Mouse (Mus musculus): ENCODE results near the gene Zfp473. TPM values are rescaled to one million over a fixed set of nuclear protein-coding genes. Genes with fewer than 3 reads are reported as not detected.

Gene Zfp473
- polyA plus RNA-seq, 1 experiment from 2014 or later, result 0.94 TPM

- no peak overlapping the region for H3K4me2 ChIP-seq
- no peaks in the 10 kb centered on the region for H3K9me3 ChIP-seq (replicated peaks)
- H3K27me3 ChIP-seq, result peaks cover 8% of the 10 kb centered on the region; the same call in 1 of the 2 replicates
- no peak overlapping the region for H3K4me3 ChIP-seq (replicated peaks)
- 0 out of 2 replicates have a peak, but pooled peaks have one; percentile 37 for ATAC-seq (ENCODE audit: insufficient read depth)
- H3K36me3 ChIP-seq (replicated peaks), result no peaks in the 10 kb centered on the region
- H3K4me1 ChIP-seq (replicated peaks), result peaks cover 8% of the 10 kb centered on the region; the same call in 1 of the 2 replicates
- H3K9ac ChIP-seq, result no peak overlapping the region
- WGBS (ENCODE audit: insufficient replicate concordance), result 50% methylated on average over 4 of the region's 4 CpGs
- H3K27ac ChIP-seq (replicated peaks), result no peak overlapping the region
Observed at GRCm38 (mm10) chr7:44695223-44695622, 55.6 kb downstream of the Zfp473 start.

- Histone ChIP-seq H3K4me1 (replicated peaks) (peaks cover 8% of the 10 kb centered on the region; the same call in 1 of the 2 replicates), H3K27ac (replicated peaks) (no peak overlapping the region), H3K4me2 (no peak overlapping the region), H3K27me3 (peaks cover 8% of the 10 kb centered on the region; the same call in 1 of the 2 replicates), H3K9ac (no peak overlapping the region), H3K36me3 (replicated peaks) (no peaks in the 10 kb centered on the region), H3K4me3 (replicated peaks) (no peak overlapping the region), H3K9me3 (replicated peaks) (no peaks in the 10 kb centered on the region)
- 50% methylated on average over 10 of the region's 10 CpGs for WGBS (ENCODE audit: insufficient replicate concordance)
- ATAC-seq (ENCODE audit: insufficient read depth), result no peak
Observed at GRCm38 (mm10) chr7:44693427-44694175, 57.2 kb downstream of the Zfp473 start.

DNA sequence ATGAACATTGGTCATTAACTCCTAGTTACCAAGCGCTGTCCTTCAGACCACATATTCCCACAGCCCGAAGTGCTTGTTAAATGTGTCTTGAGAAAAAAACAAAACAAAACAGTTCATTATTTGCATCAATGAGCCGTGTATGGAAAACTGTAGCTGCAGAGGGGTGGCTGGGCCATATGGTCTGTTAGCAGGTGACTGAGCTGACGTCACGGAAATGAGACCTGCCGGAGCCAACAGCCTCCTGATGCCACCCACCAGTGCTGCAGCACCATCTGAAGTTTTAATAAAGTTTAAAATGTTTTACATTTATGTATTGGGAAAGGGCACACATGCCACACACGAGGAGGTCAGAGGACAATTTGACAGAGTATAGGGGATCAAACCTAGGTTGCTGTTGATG, 61.5 kb downstream of the Zfp473 start:
- Histone ChIP-seq H3K27me3 (no peaks in the 10 kb centered on the region), H3K4me1 (replicated peaks) (peaks cover 3% of the 10 kb centered on the region; the same call in 1 of the 2 replicates), H3K4me3 (replicated peaks) (no peak overlapping the region), H3K36me3 (replicated peaks) (no peaks in the 10 kb centered on the region), H3K9me3 (replicated peaks) (no peaks in the 10 kb centered on the region), H3K4me2 (no peak overlapping the region), H3K9ac (no peak overlapping the region), H3K27ac (replicated peaks) (no peak overlapping the region)
- ATAC-seq (ENCODE audit: insufficient read depth), result no peak
- 73% methylated on average over 7 of the region's 7 CpGs for WGBS (ENCODE audit: insufficient replicate concordance)

DNA sequence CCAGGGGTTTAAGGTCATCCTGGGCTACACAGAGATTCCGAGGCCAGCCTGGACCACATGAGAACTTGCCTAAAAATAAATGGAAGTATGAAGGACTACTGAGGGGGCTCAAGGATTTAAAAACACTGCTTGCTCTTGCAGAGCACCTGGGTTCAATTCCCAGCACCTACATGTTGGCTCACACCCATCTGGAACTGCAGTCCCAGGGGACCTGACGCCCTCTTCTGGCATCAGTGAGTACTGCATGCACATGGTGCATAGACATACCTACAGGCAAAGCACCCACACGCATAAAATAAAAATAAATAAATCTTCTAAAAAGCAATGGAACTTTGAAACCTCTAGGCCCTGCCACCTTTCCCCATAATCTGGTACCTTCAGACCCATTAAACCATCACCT, 62.0 kb downstream of the Zfp473 start:
- Histone ChIP-seq H3K4me3 (replicated peaks) (no peak overlapping the region), H3K4me1 (replicated peaks) (peaks cover 6% of the 10 kb centered on the region; the same call in 1 of the 2 replicates), H3K9ac (no peak overlapping the region), H3K27ac (replicated peaks) (no peak overlapping the region), H3K36me3 (replicated peaks) (no peaks in the 10 kb centered on the region), H3K27me3 (no peaks in the 10 kb centered on the region), H3K9me3 (replicated peaks) (no peaks in the 10 kb centered on the region), H3K4me2 (no peak overlapping the region)
- no peak for ATAC-seq (ENCODE audit: insufficient read depth)
- WGBS (ENCODE audit: insufficient replicate concordance), result 49% methylated on average over 3 of the region's 3 CpGs

DNA sequence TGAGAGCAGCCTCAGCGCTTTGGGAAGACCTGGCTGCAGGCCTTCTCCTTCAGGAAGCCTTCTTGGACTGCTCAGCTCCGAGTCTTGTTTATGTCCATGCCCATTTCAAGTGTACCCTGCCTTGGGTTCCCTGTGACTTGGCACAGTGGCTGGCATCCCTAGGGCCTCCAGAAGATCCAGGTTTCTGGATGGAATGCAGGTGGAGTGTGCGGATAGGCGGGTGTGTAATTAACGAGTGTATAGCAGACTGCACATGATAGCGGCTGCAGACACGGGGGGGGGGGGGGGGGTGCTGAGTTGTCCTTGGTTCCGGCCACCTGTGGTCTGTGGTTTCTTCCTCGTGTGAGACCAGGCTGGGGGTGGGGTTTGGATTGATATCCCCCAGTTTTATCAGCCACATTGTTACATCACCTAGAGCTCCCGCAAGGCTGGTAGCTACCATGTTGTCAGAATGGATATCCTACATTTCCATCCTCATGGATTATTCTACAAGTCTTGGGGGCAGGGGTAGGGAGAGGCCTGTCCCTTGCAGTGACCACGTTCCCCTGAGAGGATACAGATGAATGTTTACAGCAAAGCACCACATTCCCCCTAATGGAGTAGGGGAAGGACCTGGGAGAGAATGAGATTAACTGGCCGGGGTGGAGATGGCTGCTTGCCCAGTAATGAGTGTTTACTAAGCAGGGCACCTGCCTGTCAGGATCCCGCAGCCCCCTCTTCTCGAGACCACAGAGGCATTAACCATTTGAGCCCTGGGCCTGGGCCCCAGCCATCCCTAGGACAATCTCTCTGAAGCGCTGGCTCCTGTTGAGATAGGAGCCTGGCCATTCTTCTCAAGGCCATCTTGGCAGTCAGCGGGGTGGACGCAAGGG, 65.1 kb downstream of the Zfp473 start:
- H3K27me3 ChIP-seq, result no peaks in the 10 kb centered on the region
- H3K9ac ChIP-seq, result no peak overlapping the region
- H3K4me1 ChIP-seq (replicated peaks), result peaks cover 6% of the 10 kb centered on the region; the same call in 1 of the 2 replicates
- no peaks in the 10 kb centered on the region for H3K36me3 ChIP-seq (replicated peaks)
- H3K27ac ChIP-seq (replicated peaks), result no peak overlapping the region
- no peak for ATAC-seq (ENCODE audit: insufficient read depth)
- no peak overlapping the region for H3K4me2 ChIP-seq
- no peaks in the 10 kb centered on the region for H3K9me3 ChIP-seq (replicated peaks)
- no peak overlapping the region for H3K4me3 ChIP-seq (replicated peaks)
- 38% methylated on average over 17 of the region's 17 CpGs for WGBS (ENCODE audit: insufficient replicate concordance)

GRCm38 (mm10) chr7:44683656-44684055, 67.2 kb downstream of the Zfp473 start:
- H3K9ac ChIP-seq, result no peak overlapping the region
- 64% methylated on average over 8 of the region's 8 CpGs for WGBS (ENCODE audit: insufficient replicate concordance)
- H3K36me3 ChIP-seq (replicated peaks), result no peaks in the 10 kb centered on the region
- H3K27ac ChIP-seq (replicated peaks), result no peak overlapping the region; the same call in 1 of the 2 replicates
- H3K27me3 ChIP-seq, result no peaks in the 10 kb centered on the region
- H3K4me1 ChIP-seq (replicated peaks), result peaks cover 6% of the 10 kb centered on the region; the same call in 1 of the 2 replicates
- ATAC-seq (ENCODE audit: insufficient read depth), result peak; percentile 58
- H3K4me2 ChIP-seq, result no peak overlapping the region
- H3K4me3 ChIP-seq (replicated peaks), result no peak overlapping the region
- H3K9me3 ChIP-seq (replicated peaks), result no peaks in the 10 kb centered on the region

Other genes with a start within 250 kb of the Zfp473 start
- 0.08 and 0.10 TPM in 2 replicates for gene Mybpc2, start 226.4 kb downstream of the Zfp473 start, polyA plus RNA-seq (2015; fragmentation: Nextera tagmentation; extraction: Ambion mirVana)
- 0.85 and 0.89 TPM in 2 replicates for gene Spib, start 219.0 kb downstream of the Zfp473 start, polyA plus RNA-seq (2015; fragmentation: Nextera tagmentation; extraction: Ambion mirVana)
- 51.9 and 54.8 TPM in 2 replicates for gene Pold1, start 202.2 kb downstream of the Zfp473 start, polyA plus RNA-seq (2015; fragmentation: Nextera tagmentation; extraction: Ambion mirVana)
- gene Nr1h2, start 197.1 kb downstream of the Zfp473 start, polyA plus RNA-seq (2015; fragmentation: Nextera tagmentation; extraction: Ambion mirVana), result 45.9 and 47.1 TPM in 2 replicates
- 13.8 and 14.2 TPM in 2 replicates for gene Napsa, start 178.7 kb downstream of the Zfp473 start, polyA plus RNA-seq (2015; fragmentation: Nextera tagmentation; extraction: Ambion mirVana)
- gene Kcnc3, start 160.4 kb downstream of the Zfp473 start, polyA plus RNA-seq (2015; fragmentation: Nextera tagmentation; extraction: Ambion mirVana), result 0.05 TPM in 2 replicates
- gene Myh14, start 80.2 kb downstream of the Zfp473 start, polyA plus RNA-seq (2015; fragmentation: Nextera tagmentation; extraction: Ambion mirVana), result 0.18 and 0.41 TPM in 2 replicates
- not detected in 2 replicates for gene Izumo2, start 42.3 kb downstream of the Zfp473 start, polyA plus RNA-seq (2015; fragmentation: Nextera tagmentation; extraction: Ambion mirVana)
- 28.1 and 30.0 TPM in 2 replicates for gene Vrk3, start 2.6 kb downstream of the Zfp473 start, polyA plus RNA-seq (2015; fragmentation: Nextera tagmentation; extraction: Ambion mirVana)
- gene Nup62, start 65.0 kb upstream of the Zfp473 start, polyA plus RNA-seq (2015; fragmentation: Nextera tagmentation; extraction: Ambion mirVana), result 48.8 and 51.2 TPM in 2 replicates
- 0.35 and 0.46 TPM in 2 replicates for gene Il4i1, start 65.3 kb upstream of the Zfp473 start, polyA plus RNA-seq (2015; fragmentation: Nextera tagmentation; extraction: Ambion mirVana)
- 7.5 and 9.2 TPM in 2 replicates for gene Atf5, start 65.6 kb upstream of the Zfp473 start, polyA plus RNA-seq (2015; fragmentation: Nextera tagmentation; extraction: Ambion mirVana)
- gene Akt1s1, start 97.9 kb upstream of the Zfp473 start, polyA plus RNA-seq (2015; fragmentation: Nextera tagmentation; extraction: Ambion mirVana), result 27.7 and 32.3 TPM in 2 replicates
- 26.1 and 29.4 TPM in 2 replicates for gene Tbc1d17, start 98.0 kb upstream of the Zfp473 start, polyA plus RNA-seq (2015; fragmentation: Nextera tagmentation; extraction: Ambion mirVana)
- gene Pnkp, start 106.1 kb upstream of the Zfp473 start, polyA plus RNA-seq (2015; fragmentation: Nextera tagmentation; extraction: Ambion mirVana), result 23.8 and 28.9 TPM in 2 replicates
- gene Ptov1, start 118.7 kb upstream of the Zfp473 start, polyA plus RNA-seq (2015; fragmentation: Nextera tagmentation; extraction: Ambion mirVana), result 54.1 and 59.1 TPM in 2 replicates
- 46.8 and 56.2 TPM in 2 replicates for gene Med25, start 141.7 kb upstream of the Zfp473 start, polyA plus RNA-seq (2015; fragmentation: Nextera tagmentation; extraction: Ambion mirVana)
- 6.7 and 6.9 TPM in 2 replicates for gene Fuz, start 145.0 kb upstream of the Zfp473 start, polyA plus RNA-seq (2015; fragmentation: Nextera tagmentation; extraction: Ambion mirVana)
- 69.1 and 70.9 TPM in 2 replicates for gene Ap2a1, start 178.4 kb upstream of the Zfp473 start, polyA plus RNA-seq (2015; fragmentation: Nextera tagmentation; extraction: Ambion mirVana)
- 0.08 TPM in 1 of 2 replicates, not detected in the other for gene Tsks, start 192.2 kb upstream of the Zfp473 start, polyA plus RNA-seq (2015; fragmentation: Nextera tagmentation; extraction: Ambion mirVana)
- 1.5 and 1.6 TPM in 2 replicates for gene Cpt1c, start 223.8 kb upstream of the Zfp473 start, polyA plus RNA-seq (2015; fragmentation: Nextera tagmentation; extraction: Ambion mirVana)
- gene Prmt1, start 235.5 kb upstream of the Zfp473 start, polyA plus RNA-seq (2015; fragmentation: Nextera tagmentation; extraction: Ambion mirVana), result 111 and 114 TPM in 2 replicates
- gene Irf3, start 246.6 kb upstream of the Zfp473 start, polyA plus RNA-seq (2015; fragmentation: Nextera tagmentation; extraction: Ambion mirVana), result 39.4 and 47.2 TPM in 2 replicates
- gene Bcl2l12, start 247.7 kb upstream of the Zfp473 start, polyA plus RNA-seq (2015; fragmentation: Nextera tagmentation; extraction: Ambion mirVana), result 12.3 and 13.7 TPM in 2 replicates

Measured in liver, embryonic 15.5 days (tissue).